Mouse (Mus musculus) forebrain, embryonic 10.5 days (tissue): Measurements from ENCODE around the gene Gde1. TPM values are rescaled to one million over a fixed set of nuclear protein-coding genes. Genes with fewer than 3 reads are reported as not detected.

ENCODE experiments used
- DNase-seq: peaks from one replicate; pipeline ENCODE4 v3.0.0-alpha.2; 2017; ENCODE audit warnings: low spot score; ENCODE audit errors: extremely low spot score
- H3K27ac ChIP-seq: fragments of 300-500 bp; sonication (generic); 2 replicates; pipeline ENCODE4 v1.5.1; 2016; ENCODE audit warnings: mild to moderate bottlenecking
- H3K27me3 ChIP-seq: fragments of 300-500 bp; sonication (generic); 2 replicates; pipeline ENCODE4 v1.6.1; 2016; ENCODE audit warnings: mild to moderate bottlenecking; ENCODE audit not compliant: poor library complexity, severe bottlenecking
- H3K36me3 ChIP-seq: fragments of 300-500 bp; sonication (generic); replicated peaks from 2 replicates; pipeline ENCODE4 v1.6.1; 2016; ENCODE audit warnings: mild to moderate bottlenecking, moderate library complexity
- H3K4me1 ChIP-seq: fragments of 300-500 bp; sonication (generic); 2 replicates; pipeline ENCODE4 v1.6.1; 2016
- H3K4me3 ChIP-seq: fragments of 300-500 bp; sonication (generic); 2 replicates; pipeline ENCODE4 v1.5.1; 2016; ENCODE audit warnings: mild to moderate bottlenecking, moderate library complexity
- H3K9me3 ChIP-seq: fragments of 300-500 bp; sonication (generic); 2 replicates; pipeline ENCODE4 v1.6.1; 2016; ENCODE audit warnings: mild to moderate bottlenecking, moderate library complexity
- WGBS: fragments of 180-500 bp; shearing (Covaris S2); methylation state at CpG from one replicate; pipeline ENCODE4 v1.1.7; 2016; 5-methylcytosine and 5-hydroxymethylcytosine counted together
- polyA plus RNA-seq: library from polyadenylated mRNA; unstranded; fragments of >200 nt; fragmentation: Nextera tagmentation; extraction: Ambion mirVana; gene quantifications from 2 replicates; pipeline ENCODE4 v1.2.1, GENCODE M21; 2016

Gde1 gene
- polyA plus RNA-seq, 1 experiment from 2014 or later: 82.2 TPM

GRCm38 (mm10) chr7:118703144-118703561 lies 2.4 kb downstream of the Gde1 start:
- no peak overlapping the region for H3K27ac ChIP-seq
- no peaks in the 10 kb centered on the region for H3K9me3 ChIP-seq
- no peaks in the 10 kb centered on the region for H3K27me3 ChIP-seq
- 94% methylated on average over 15 of the region's 15 CpGs for WGBS
- peaks cover 34% of the 10 kb centered on the region for H3K4me1 ChIP-seq
- H3K36me3 ChIP-seq: peaks cover 40% of the 10 kb centered on the region
- no peak for DNase-seq
- no peak overlapping the region for H3K4me3 ChIP-seq

DNA sequence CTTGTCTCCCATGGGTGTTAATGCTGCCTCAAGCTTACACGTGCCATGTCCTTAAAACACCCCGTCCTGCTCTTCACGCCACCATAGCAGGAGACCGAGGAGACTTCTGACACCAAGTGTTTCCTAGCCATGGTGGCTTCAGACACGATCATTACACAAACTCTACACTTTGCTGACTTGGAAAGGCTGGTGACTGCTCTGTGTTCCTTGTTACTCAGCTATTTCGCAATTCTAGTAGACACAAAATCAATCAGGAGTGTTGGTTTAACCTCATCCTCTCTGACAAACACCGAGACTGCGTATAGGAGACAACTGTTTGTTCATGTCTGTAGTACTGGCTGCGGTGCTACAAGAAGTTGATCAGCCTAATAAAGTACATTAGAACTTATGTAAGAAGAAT lies 6.7 kb downstream of the Gde1 start:
- WGBS: 95% methylated on average over 9 of the region's 9 CpGs
- Histone ChIP-seq H3K27me3 (no peaks in the 10 kb centered on the region), H3K36me3 (peaks cover 82% of the 10 kb centered on the region), H3K4me1 (peaks cover 7% of the 10 kb centered on the region), H3K27ac (no peak overlapping the region), H3K9me3 (no peaks in the 10 kb centered on the region), H3K4me3 (no peak overlapping the region)
- DNase-seq: no peak

- DNase-seq: no peak
- no peaks in the 10 kb centered on the region for H3K4me1 ChIP-seq
- H3K4me3 ChIP-seq: no peak overlapping the region
- WGBS: 86% methylated on average over 4 of the region's 4 CpGs
- no peak overlapping the region for H3K27ac ChIP-seq
- no peaks in the 10 kb centered on the region for H3K27me3 ChIP-seq
- no peaks in the 10 kb centered on the region for H3K9me3 ChIP-seq
- peaks cover 84% of the 10 kb centered on the region for H3K36me3 ChIP-seq
Measured at GRCm38 (mm10) chr7:118697168-118697567, 8.4 kb downstream of the Gde1 start.

DNA sequence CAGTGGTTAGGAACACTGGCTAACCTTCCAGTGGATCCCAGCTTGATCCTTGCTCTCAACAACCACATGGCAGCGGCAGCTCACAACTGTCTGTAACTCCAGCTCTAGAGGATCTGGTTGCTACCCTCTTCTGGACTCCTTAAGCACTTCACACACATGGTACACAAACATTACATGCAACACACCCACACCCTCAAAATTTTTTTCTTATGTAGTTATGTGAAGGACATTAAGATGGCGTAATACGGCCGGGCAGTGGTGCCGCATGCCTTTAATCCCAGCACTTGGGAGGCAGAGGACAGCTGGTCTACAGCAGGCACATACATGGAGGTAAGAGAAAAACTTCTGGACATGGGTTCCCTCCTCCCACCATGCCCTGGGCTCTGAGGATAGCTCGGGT lies 9.4 kb downstream of the Gde1 start:
- no peak overlapping the region for H3K4me3 ChIP-seq
- H3K27ac ChIP-seq: no peak overlapping the region
- H3K36me3 ChIP-seq: peaks cover 86% of the 10 kb centered on the region
- 95% methylated on average over 6 of the region's 6 CpGs for WGBS
- H3K4me1 ChIP-seq: no peaks in the 10 kb centered on the region
- no peak for DNase-seq
- H3K27me3 ChIP-seq: no peaks in the 10 kb centered on the region
- no peaks in the 10 kb centered on the region for H3K9me3 ChIP-seq

GRCm38 (mm10) chr7:118691287-118691686 lies 14.3 kb downstream of the Gde1 start:
- DNase-seq: no peak
- 90% methylated on average over 2 of the region's 2 CpGs for WGBS
- H3K9me3 ChIP-seq: no peaks in the 10 kb centered on the region
- no peak overlapping the region for H3K4me3 ChIP-seq
- peaks cover 92% of the 10 kb centered on the region for H3K36me3 ChIP-seq
- no peaks in the 10 kb centered on the region for H3K4me1 ChIP-seq
- H3K27ac ChIP-seq: no peak overlapping the region
- no peaks in the 10 kb centered on the region for H3K27me3 ChIP-seq

GRCm38 (mm10) chr7:118689088-118689487 lies 16.5 kb downstream of the Gde1 start:
- H3K4me3 ChIP-seq: no peak overlapping the region
- H3K9me3 ChIP-seq: no peaks in the 10 kb centered on the region
- no peak overlapping the region for H3K27ac ChIP-seq
- 92% methylated on average over 7 of the region's 7 CpGs for WGBS
- H3K36me3 ChIP-seq: peaks cover 70% of the 10 kb centered on the region
- no peaks in the 10 kb centered on the region for H3K27me3 ChIP-seq
- DNase-seq: no peak
- H3K4me1 ChIP-seq: 0 out of 2 replicates have a peak, but pooled peaks cover 5% of the 10 kb centered on the region

DNA sequence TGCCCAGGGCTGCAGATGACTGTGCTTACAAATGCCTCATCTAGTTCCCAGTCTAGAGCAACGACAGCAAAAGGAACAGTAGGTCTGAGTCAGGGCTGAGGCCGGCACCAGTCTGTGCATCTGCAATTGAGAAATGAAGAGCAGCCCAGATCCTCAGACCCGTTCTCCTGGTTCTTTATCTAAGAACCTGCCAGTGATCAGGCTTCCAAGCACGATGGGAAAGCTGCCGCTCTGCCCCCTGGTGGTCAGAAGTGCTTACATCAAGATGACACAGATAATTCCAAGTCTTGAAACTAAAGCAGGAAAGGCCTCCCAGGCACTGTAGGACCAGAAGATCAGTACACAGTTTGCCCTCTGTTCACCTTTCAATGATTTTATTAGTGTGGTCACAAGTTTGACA lies 17.4 kb downstream of the Gde1 start:
- H3K27ac ChIP-seq: no peak overlapping the region
- H3K9me3 ChIP-seq: no peaks in the 10 kb centered on the region
- peak; percentile 82 for DNase-seq
- no peak overlapping the region for H3K4me3 ChIP-seq
- H3K27me3 ChIP-seq: no peaks in the 10 kb centered on the region
- H3K4me1 ChIP-seq: 0 out of 2 replicates have a peak, but pooled peaks cover 5% of the 10 kb centered on the region
- peaks cover 61% of the 10 kb centered on the region for H3K36me3 ChIP-seq
- WGBS: 30% methylated on average over 5 of the region's 5 CpGs

GRCm38 (mm10) chr7:118676826-118677225 lies 28.8 kb downstream of the Gde1 start:
- Histone ChIP-seq H3K27me3 (no peaks in the 10 kb centered on the region), H3K4me1 (no peaks in the 10 kb centered on the region), H3K27ac (no peak overlapping the region), H3K36me3 (no peaks in the 10 kb centered on the region), H3K9me3 (no peaks in the 10 kb centered on the region), H3K4me3 (no peak overlapping the region)
- no peak for DNase-seq
- 88% methylated on average over 4 of the region's 4 CpGs for WGBS

DNA sequence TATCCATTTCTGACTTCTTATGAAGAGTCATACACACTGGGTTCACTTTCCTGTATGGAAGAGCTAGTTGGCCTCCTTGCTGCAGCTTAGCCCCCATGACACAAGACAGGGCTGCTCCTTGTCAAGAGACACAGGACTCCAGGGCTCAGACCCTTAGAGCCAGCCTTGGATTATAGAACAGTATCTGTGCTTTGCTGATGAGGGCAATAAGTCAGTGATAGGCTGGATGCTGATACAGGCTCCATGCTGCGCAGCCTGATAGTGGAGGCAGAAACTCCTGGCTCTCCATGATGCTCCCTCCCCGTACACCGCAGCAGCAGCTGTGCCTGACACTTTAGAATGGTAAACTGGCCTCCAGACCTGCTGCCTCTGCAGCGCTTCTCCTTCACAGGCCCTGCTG lies 35.4 kb downstream of the Gde1 start:
- Histone ChIP-seq H3K36me3 (no peaks in the 10 kb centered on the region), H3K27me3 (no peaks in the 10 kb centered on the region), H3K9me3 (no peaks in the 10 kb centered on the region), H3K27ac (no peak overlapping the region), H3K4me3 (no peak overlapping the region), H3K4me1 (no peaks in the 10 kb centered on the region)
- 79% methylated on average over 4 of the region's 4 CpGs for WGBS
- DNase-seq: no peak

GRCm38 (mm10) chr7:118667773-118668172 lies 37.8 kb downstream of the Gde1 start:
- Histone ChIP-seq H3K9me3 (peaks cover 9% of the 10 kb centered on the region; the same call in 1 of the 2 replicates), H3K4me3 (no peak overlapping the region), H3K4me1 (no peaks in the 10 kb centered on the region), H3K27me3 (no peaks in the 10 kb centered on the region), H3K36me3 (no peaks in the 10 kb centered on the region), H3K27ac (no peak overlapping the region)
- DNase-seq: no peak
- 97% methylated on average over 2 of the region's 2 CpGs for WGBS

DNA sequence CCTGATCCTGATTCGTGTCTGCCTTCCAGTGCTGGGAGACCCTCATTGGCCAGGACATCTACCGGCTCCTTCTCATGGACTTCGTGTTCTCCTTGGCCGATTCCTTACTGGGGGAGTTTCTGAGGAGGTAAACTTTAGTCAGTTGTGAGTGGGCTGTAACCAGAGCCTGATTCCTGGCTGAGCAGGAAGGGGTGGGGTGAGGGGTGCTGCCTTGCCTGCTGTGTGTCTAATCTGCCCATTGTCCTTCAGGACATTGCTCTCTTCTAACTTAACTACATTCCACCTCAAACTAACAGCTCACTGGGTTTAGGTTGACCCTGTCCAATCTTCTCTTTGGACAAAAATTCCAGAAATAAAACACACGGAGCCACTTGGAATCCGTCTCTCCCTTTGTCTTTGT lies 48.8 kb downstream of the Gde1 start:
- no peaks in the 10 kb centered on the region for H3K9me3 ChIP-seq
- no peaks in the 10 kb centered on the region for H3K36me3 ChIP-seq
- H3K4me1 ChIP-seq: peaks cover 5% of the 10 kb centered on the region
- no peaks in the 10 kb centered on the region for H3K27me3 ChIP-seq
- no peak for DNase-seq
- no peak overlapping the region for H3K27ac ChIP-seq
- 31% methylated on average over 6 of the region's 6 CpGs for WGBS
- no peak overlapping the region for H3K4me3 ChIP-seq

DNA sequence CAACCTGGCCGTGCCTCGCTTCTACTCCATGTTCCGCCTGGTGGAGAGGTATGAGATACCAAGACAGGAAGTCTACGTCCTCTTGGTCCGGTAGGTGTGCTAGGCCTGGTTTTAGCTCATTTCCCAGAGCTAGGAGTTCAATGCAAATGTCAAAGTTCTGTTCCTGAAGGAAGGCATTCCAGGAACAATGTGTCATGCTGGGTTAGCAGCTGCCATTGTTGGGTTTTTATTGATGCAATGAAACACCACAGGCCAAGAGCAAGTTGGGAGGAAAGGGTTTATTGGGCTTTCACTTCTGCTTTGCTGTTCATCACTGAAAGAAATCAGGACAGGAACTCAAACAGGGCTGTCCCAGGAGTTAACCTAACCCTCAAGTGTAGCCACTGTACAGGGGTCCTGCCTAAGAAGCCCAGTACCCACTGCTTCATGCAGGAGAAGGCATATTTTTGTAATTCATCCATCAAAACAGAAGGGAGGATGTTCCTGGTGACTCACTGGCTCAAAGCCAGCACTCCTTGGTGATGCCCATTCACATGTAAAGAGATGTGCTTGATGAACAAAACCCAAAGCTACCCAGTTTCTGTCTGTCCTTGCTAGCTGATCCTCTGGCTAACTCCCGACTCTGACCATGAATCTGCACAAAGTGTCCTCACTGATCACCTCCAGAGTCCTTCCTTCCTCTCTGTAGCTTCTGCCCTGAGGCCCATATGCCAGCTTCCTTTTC lies 52.8 kb downstream of the Gde1 start:
- no peak overlapping the region for H3K4me3 ChIP-seq
- no peak for DNase-seq
- no peak overlapping the region for H3K27ac ChIP-seq
- H3K36me3 ChIP-seq: no peaks in the 10 kb centered on the region
- 86% methylated on average over 6 of the region's 6 CpGs for WGBS
- no peaks in the 10 kb centered on the region for H3K9me3 ChIP-seq
- no peaks in the 10 kb centered on the region for H3K27me3 ChIP-seq
- peaks cover 7% of the 10 kb centered on the region for H3K4me1 ChIP-seq

DNA sequence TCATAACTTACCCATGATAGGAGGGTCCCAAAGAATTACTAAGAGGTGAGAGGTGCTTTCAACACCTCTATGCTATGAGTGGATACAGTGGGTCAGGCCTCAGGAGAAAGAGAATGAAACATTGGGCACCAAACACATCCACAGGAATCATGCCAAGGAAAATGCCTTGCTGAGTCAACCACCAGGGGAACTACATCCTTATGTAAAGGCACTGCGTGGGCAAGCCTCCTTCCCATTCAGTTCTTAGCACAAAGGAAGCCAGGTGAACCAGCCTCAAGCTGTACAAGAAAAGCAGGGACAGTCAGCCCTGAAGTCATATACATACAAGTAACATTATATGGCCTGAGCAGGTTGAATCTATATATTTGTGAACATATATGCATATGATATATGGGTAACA lies 54.7 kb downstream of the Gde1 start:
- Histone ChIP-seq H3K27ac (no peak overlapping the region), H3K36me3 (no peaks in the 10 kb centered on the region), H3K4me3 (no peak overlapping the region), H3K27me3 (no peaks in the 10 kb centered on the region), H3K4me1 (0 out of 2 replicates have a peak, but pooled peaks cover 2% of the 10 kb centered on the region), H3K9me3 (no peaks in the 10 kb centered on the region)
- no peak for DNase-seq
- 79% methylated on average over 1 of the region's 1 CpGs for WGBS
